Mouse (Mus musculus) cerebellum, adult 9-10 months (tissue): ENCODE data around the gene Crtc1.
A peak's percentile ranks its signal among the peaks of the same experiment; 100 is the strongest.

Source experiments
- DNase-seq: peaks from one replicate; pipeline ENCODE4 v3.0.0; 2022

The Crtc1 gene

GRCm38 (mm10) chr8:70461765-70462515, 22.6 kb upstream of the Crtc1 start:
- DNase-seq = no peak

GRCm38 (mm10) chr8:70460606-70461005, 21.2 kb upstream of the Crtc1 start:
- DNase-seq = peak; percentile 72

GRCm38 (mm10) chr8:70460199-70460598, 20.8 kb upstream of the Crtc1 start:
- no peak for DNase-seq

- DNase-seq = no peak
Observed at GRCm38 (mm10) chr8:70459636-70460035, 20.3 kb upstream of the Crtc1 start.

- no peak for DNase-seq
Observed at GRCm38 (mm10) chr8:70458462-70458861, 19.1 kb upstream of the Crtc1 start.

GRCm38 (mm10) chr8:70457882-70458281, 18.5 kb upstream of the Crtc1 start:
- no peak for DNase-seq

GRCm38 (mm10) chr8:70456996-70457395, 17.6 kb upstream of the Crtc1 start:
- no peak for DNase-seq

GRCm38 (mm10) chr8:70453852-70454251, 14.5 kb upstream of the Crtc1 start:
- DNase-seq = no peak

GRCm38 (mm10) chr8:70452196-70452966, 13.0 kb upstream of the Crtc1 start:
- DNase-seq = no peak

- no peak for DNase-seq
Observed at GRCm38 (mm10) chr8:70447639-70448420, 8.5 kb upstream of the Crtc1 start.

- no peak for DNase-seq
Observed at GRCm38 (mm10) chr8:70445988-70446387, 6.6 kb upstream of the Crtc1 start.

- DNase-seq = no peak
Observed at GRCm38 (mm10) chr8:70443326-70443725, 3.9 kb upstream of the Crtc1 start.

- no peak for DNase-seq
Observed at GRCm38 (mm10) chr8:70441565-70441964, 2.2 kb upstream of the Crtc1 start.

- no peak for DNase-seq
Observed at GRCm38 (mm10) chr8:70440246-70440645, 867 bp upstream of the Crtc1 start.

GRCm38 (mm10) chr8:70439848-70440179, 435 bp upstream of the Crtc1 start:
- no peak for DNase-seq

GRCm38 (mm10) chr8:70438423-70438822, 956 bp downstream of the Crtc1 start:
- DNase-seq = no peak

- no peak for DNase-seq
Observed at GRCm38 (mm10) chr8:70435156-70435555, 4.2 kb downstream of the Crtc1 start.

- DNase-seq = no peak
Observed at GRCm38 (mm10) chr8:70432991-70433536, 6.3 kb downstream of the Crtc1 start.

- DNase-seq = no peak
Observed at GRCm38 (mm10) chr8:70431213-70431612, 8.2 kb downstream of the Crtc1 start.

GRCm38 (mm10) chr8:70426300-70426907, 13.0 kb downstream of the Crtc1 start:
- no peak for DNase-seq

GRCm38 (mm10) chr8:70422722-70423121, 16.7 kb downstream of the Crtc1 start:
- no peak for DNase-seq

GRCm38 (mm10) chr8:70421349-70422104, 17.9 kb downstream of the Crtc1 start:
- DNase-seq = peak; percentile 49
